Mouse (Mus musculus) CH12.LX (cell line): ENCODE data around the gene Ttc26. TPM values are rescaled to one million over a fixed set of nuclear protein-coding genes. Genes with fewer than 3 reads are reported as not detected.

Experiments
- DNase-seq: peaks from one replicate; pipeline ENCODE4 v3.0.0-alpha.2; 2013; ENCODE audit errors: extremely low read depth
- H3K27ac ChIP-seq: 2 replicates; pipeline ENCODE4 v1.5.1; 2012; ENCODE audit warnings: low read depth, mild to moderate bottlenecking, control low read depth, moderate library complexity; ENCODE audit not compliant: insufficient read depth
- H3K27me3 ChIP-seq: replicated peaks from 2 replicates; pipeline ENCODE3; 2012; ENCODE audit warnings: inconsistent platforms
- H3K36me3 ChIP-seq, 2 experiments: replicated peaks in 1 of 2; 2 replicates each; pipeline versions ENCODE3 to v1.6.1; 2012; ENCODE audit warnings: inconsistent platforms in 1 of 2, low read length in 1 of 2, mild to moderate bottlenecking in 1 of 2, mixed read lengths in 1 of 2, moderate library complexity in 1 of 2; ENCODE audit not compliant: control insufficient read depth in 1 of 2, insufficient read depth in 1 of 2
- H3K4me1 ChIP-seq, 2 experiments: 2 replicates each; pipeline ENCODE4 v1.6.1; 2012; ENCODE audit warnings: inconsistent platforms in 1 of 2, moderate library complexity in 1 of 2; ENCODE audit not compliant: insufficient read depth in 2 of 2, control insufficient read depth in 1 of 2
- H3K4me2 ChIP-seq: 2 replicates; pipeline ENCODE4 v1.6.1; 2012; ENCODE audit warnings: low read depth, mild to moderate bottlenecking, control low read depth; ENCODE audit not compliant: poor library complexity, insufficient read depth, severe bottlenecking
- H3K4me3 ChIP-seq, 3 experiments: fragments of 150-350 bp in 1 of 3; sonication (generic) in 1 of 3; replicated peaks in 1 of 3; 2 replicates each; pipeline versions ENCODE3 to v1.5.1; 2011 to 2012; ENCODE audit warnings: low read depth in 2 of 3, low read length in 2 of 3, mild to moderate bottlenecking in 2 of 3, moderate library complexity in 2 of 3, control low read depth in 1 of 3, improper control_type of control experiment in 1 of 3, inconsistent platforms in 1 of 3, mixed read lengths in 1 of 3; ENCODE audit not compliant: poor library complexity in 1 of 3
- H3K79me2 ChIP-seq: replicated peaks from 2 replicates; pipeline ENCODE4 v1.6.1; 2012; ENCODE audit warnings: mild to moderate bottlenecking, moderate library complexity; ENCODE audit not compliant: control insufficient read depth, poor library complexity, insufficient read depth, severe bottlenecking; ENCODE audit errors: extremely low read depth
- H3K9ac ChIP-seq: 2 replicates; pipeline ENCODE4 v1.6.1; 2012; ENCODE audit warnings: low read depth, mild to moderate bottlenecking, control low read depth, moderate library complexity; ENCODE audit not compliant: insufficient read depth
- H3K9me3 ChIP-seq: replicated peaks from 2 replicates; pipeline ENCODE3; 2012; ENCODE audit warnings: low read length, inconsistent platforms, mixed read lengths
- BHLHE40 ChIP-seq: IDR thresholded peaks from 2 replicates; pipeline ENCODE4 v1.6.1; 2011; ENCODE audit warnings: mild to moderate bottlenecking, low read depth, low read length, improper control_type of control experiment
- CHD1 ChIP-seq: IDR thresholded peaks from 2 replicates; pipeline ENCODE4 v1.6.1; 2012; ENCODE audit warnings: low read depth, low read length, improper control_type of control experiment, inconsistent platforms
- CTCF ChIP-seq, 2 experiments: IDR thresholded peaks in 1 of 2; conservative IDR thresholded peaks in 1 of 2; 2 replicates each; pipeline ENCODE4 v1.5.1; 2011 to 2012; ENCODE audit warnings: low read depth in 2 of 2, low read length in 2 of 2, improper control_type of control experiment in 1 of 2, inconsistent platforms in 1 of 2, mild to moderate bottlenecking in 1 of 2, moderate library complexity in 1 of 2
- ELF1 ChIP-seq: IDR thresholded peaks from 2 replicates; pipeline ENCODE4 v1.6.1; 2014; ENCODE audit warnings: low read depth, mild to moderate bottlenecking, inconsistent platforms, low read length, improper control_type of control experiment
- EP300 ChIP-seq: IDR thresholded peaks from 2 replicates; pipeline ENCODE4 v1.6.1; 2011; ENCODE audit warnings: low read length, improper control_type of control experiment
- ETS1 ChIP-seq: conservative IDR thresholded peaks from 2 replicates; pipeline ENCODE4 v1.6.1; 2012; ENCODE audit warnings: low read depth, mild to moderate bottlenecking, inconsistent platforms, low read length, improper control_type of control experiment, moderate library complexity
- GABPA ChIP-seq: IDR thresholded peaks from 2 replicates; pipeline ENCODE4 v1.6.1; 2012; ENCODE audit warnings: low read depth, low read length, improper control_type of control experiment, inconsistent platforms; ENCODE audit not compliant: insufficient replicate concordance
- JUND ChIP-seq: conservative IDR thresholded peaks from 2 replicates; pipeline ENCODE4 v1.6.1; 2011; ENCODE audit warnings: low read depth, low read length, improper control_type of control experiment
- KAT2A ChIP-seq: IDR thresholded peaks from 2 replicates; pipeline ENCODE4 v1.6.1; 2012; ENCODE audit warnings: low read length, improper control_type of control experiment, inconsistent platforms; ENCODE audit not compliant: insufficient replicate concordance
- MAFK ChIP-seq: IDR thresholded peaks from 2 replicates; pipeline ENCODE4 v1.6.1; 2011; ENCODE audit warnings: low read length, improper control_type of control experiment; ENCODE audit not compliant: insufficient replicate concordance
- MAZ ChIP-seq: IDR thresholded peaks from 2 replicates; pipeline ENCODE4 v1.6.1; 2012; ENCODE audit warnings: low read depth, mild to moderate bottlenecking, inconsistent platforms, low read length, improper control_type of control experiment, moderate library complexity
- MEF2A ChIP-seq: IDR thresholded peaks from 2 replicates; pipeline ENCODE4 v1.6.1; 2014; ENCODE audit warnings: low read depth, mild to moderate bottlenecking, inconsistent platforms, low read length, improper control_type of control experiment, borderline replicate concordance
- MXI1 ChIP-seq: IDR thresholded peaks from 2 replicates; pipeline ENCODE4 v1.6.1; 2011; ENCODE audit warnings: mild to moderate bottlenecking, low read depth, low read length, improper control_type of control experiment
- MYC ChIP-seq: IDR thresholded peaks from 2 replicates; pipeline ENCODE4 v1.6.1; 2011; ENCODE audit warnings: low read depth, mild to moderate bottlenecking, improper control_type of control experiment, low read length
- NELFE ChIP-seq: IDR thresholded peaks from 2 replicates; pipeline ENCODE4 v1.6.1; 2011; ENCODE audit warnings: low read depth, low read length, improper control_type of control experiment
- POLR2AphosphoS2 ChIP-seq: IDR thresholded peaks from 2 replicates; pipeline ENCODE4 v1.6.1; 2011; ENCODE audit warnings: low read depth, low read length, improper control_type of control experiment
- RCOR1 ChIP-seq: conservative IDR thresholded peaks from 2 replicates; pipeline ENCODE4 v1.6.1; 2012; ENCODE audit warnings: low read depth, mild to moderate bottlenecking, inconsistent platforms, low read length, improper control_type of control experiment
- TBP ChIP-seq: conservative IDR thresholded peaks from 2 replicates; pipeline ENCODE4 v1.6.1; 2011; ENCODE audit warnings: low read depth, low read length, improper control_type of control experiment
- TCF12 ChIP-seq: IDR thresholded peaks from 2 replicates; pipeline ENCODE4 v1.6.1; 2014; ENCODE audit warnings: low read depth, mild to moderate bottlenecking, inconsistent platforms, low read length, improper control_type of control experiment
- UBTF ChIP-seq: IDR thresholded peaks from 2 replicates; pipeline ENCODE4 v1.6.1; 2012; ENCODE audit warnings: low read depth, mild to moderate bottlenecking, inconsistent platforms, low read length, improper control_type of control experiment, moderate library complexity
- USF1 ChIP-seq: IDR thresholded peaks from 2 replicates; pipeline ENCODE4 v1.6.1; 2014; ENCODE audit warnings: low read depth, mild to moderate bottlenecking, inconsistent platforms, low read length, improper control_type of control experiment
- USF2 ChIP-seq: conservative IDR thresholded peaks from 2 replicates; pipeline ENCODE4 v1.6.1; 2011; ENCODE audit warnings: low read depth, low read length, improper control_type of control experiment
- ZC3H11A ChIP-seq: IDR thresholded peaks from 2 replicates; pipeline ENCODE4 v1.6.1; 2012; ENCODE audit warnings: low read depth, mild to moderate bottlenecking, inconsistent platforms, low read length, improper control_type of control experiment
- ZNF384 ChIP-seq: IDR thresholded peaks from 2 replicates; pipeline ENCODE4 v1.6.1; 2012; ENCODE audit warnings: low read depth, low read length, improper control_type of control experiment, inconsistent platforms
- dilution Hi-C: fragments of 300-500 bp; cut with MboI; formaldehyde crosslinking; loops from 2 replicates; pipeline ENCODE4 v1.14.3; 2020; ENCODE audit warnings: low sequenced_read_pairs; ENCODE audit not compliant: extremely low pct_unique_long_range_greater_than_20kb, extremely low pct_ligation_motif_present
- in situ Hi-C: fragments of 300-500 bp; cut with MboI; formaldehyde crosslinking; loops from 3 replicates; pipeline ENCODE4 v1.14.3; 2019; ENCODE audit warnings: low sequenced_read_pairs, low pct_ligation_motif_present, low pct_unique_long_range_greater_than_20kb, mixed read lengths
- polyA plus RNA-seq: library from polyadenylated mRNA; unstranded; fragments of >175 nt; gene quantifications from 2 replicates; pipeline ENCODE4 v1.2.1, GENCODE M21; 2012; ENCODE audit warnings: low read depth; ENCODE audit not compliant: insufficient read length
- total RNA-seq, 2 experiments: library from RNA; depleted of rRNA; stranded (reverse); fragments of 300-350 nt in 1 of 2; fragments of >200 nt in 1 of 2; gene quantifications; 2 replicates each; pipeline ENCODE4 v1.2.3; 2012 to 2014

Gene Ttc26
- total and polyA plus RNA-seq, 3 experiments, result 1.7 to 2.3 (median 1.8) TPM

DNA sequence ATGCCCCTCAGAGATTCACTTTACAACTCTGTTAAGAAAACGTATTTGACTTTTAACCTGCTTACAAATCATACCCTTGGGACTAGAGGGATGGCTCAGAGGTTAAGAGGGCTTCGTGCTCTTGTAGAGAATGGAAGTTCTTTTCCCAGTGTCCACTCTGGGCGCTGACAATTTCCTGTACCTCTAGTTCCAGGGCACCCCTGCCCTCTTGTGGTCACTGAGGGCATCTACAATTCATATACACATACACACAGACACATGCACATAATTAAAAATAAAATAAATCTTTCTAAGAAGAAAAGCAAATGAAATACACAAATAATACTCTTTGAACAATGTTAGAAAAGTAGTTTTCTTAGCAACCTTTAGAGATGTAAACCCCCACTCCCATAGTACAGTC is 11.3 kb upstream of the Ttc26 start:
- no peaks in the 10 kb centered on the region for H3K36me3 ChIP-seq
- no peak overlapping the region for H3K4me2 ChIP-seq
- dilution Hi-C loops, result no loop called here
- TF ChIP-seq MXI1 (no peak), CTCF (conservative IDR thresholded peaks at IDR 0.05 in 1 of 2, IDR thresholded peaks at IDR 0.05 in 1 of 2; ENCODE audit: low read depth in 2 of 2, low read length in 2 of 2) (peak; percentile 6 to 36; a peak in 3 of 4 replicates)
- no peak overlapping the region for H3K9ac ChIP-seq
- in situ Hi-C loops, result no loop called here
- DNase-seq, result no peak
- no peak overlapping the region for H3K27ac ChIP-seq
- H3K4me3 ChIP-seq, result no peak overlapping the region
- peaks cover 6% of the 10 kb centered on the region for H3K27me3 ChIP-seq
- no peaks in the 10 kb centered on the region for H3K79me2 ChIP-seq
- peaks cover 22% of the 10 kb centered on the region for H3K9me3 ChIP-seq
- H3K4me1 ChIP-seq, result no peaks in the 10 kb centered on the region

DNA sequence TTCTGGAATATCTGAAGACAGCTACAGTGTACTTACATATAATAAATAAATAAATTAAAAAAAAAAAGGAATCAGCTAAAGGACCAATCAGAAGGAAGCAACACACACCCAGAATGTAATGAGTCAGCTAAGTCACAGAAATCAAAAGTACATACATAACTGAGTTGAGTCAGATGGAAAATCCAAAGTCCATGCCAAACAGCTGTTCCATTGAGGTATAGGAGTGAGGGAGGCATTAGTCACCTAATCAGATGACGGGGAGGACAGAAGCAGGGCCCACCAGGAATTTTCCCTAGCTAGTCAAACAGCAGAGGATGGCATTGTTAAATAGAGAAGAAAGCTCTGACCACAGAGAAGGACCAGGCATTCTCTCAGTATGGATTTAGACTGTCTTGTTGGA is 7.0 kb upstream of the Ttc26 start:
- Histone ChIP-seq H3K4me2 (no peak overlapping the region), H3K27ac (no peak overlapping the region), H3K27me3 (peaks cover 6% of the 10 kb centered on the region), H3K9ac (no peak overlapping the region), H3K4me1 (no peaks in the 10 kb centered on the region), H3K9me3 (peaks cover 15% of the 10 kb centered on the region), H3K4me3 (no peak overlapping the region), H3K36me3 (no peaks in the 10 kb centered on the region), H3K79me2 (no peaks in the 10 kb centered on the region)
- dilution Hi-C loops, result no loop called here
- DNase-seq, result no peak
- in situ Hi-C loops, result no loop called here
- TF ChIP-seq USF2 (no peak), TCF12 (no peak), POLR2AphosphoS2 (no peak), ELF1 (no peak), MAFK (no peak), EP300 (no peak), JUND (no peak), CTCF (conservative IDR thresholded peaks at IDR 0.05 in 1 of 2, IDR thresholded peaks at IDR 0.05 in 1 of 2; ENCODE audit: low read depth in 2 of 2, low read length in 2 of 2) (no peak), MEF2A (no peak), CHD1 (no peak), UBTF (no peak), ZNF384 (no peak)

DNA sequence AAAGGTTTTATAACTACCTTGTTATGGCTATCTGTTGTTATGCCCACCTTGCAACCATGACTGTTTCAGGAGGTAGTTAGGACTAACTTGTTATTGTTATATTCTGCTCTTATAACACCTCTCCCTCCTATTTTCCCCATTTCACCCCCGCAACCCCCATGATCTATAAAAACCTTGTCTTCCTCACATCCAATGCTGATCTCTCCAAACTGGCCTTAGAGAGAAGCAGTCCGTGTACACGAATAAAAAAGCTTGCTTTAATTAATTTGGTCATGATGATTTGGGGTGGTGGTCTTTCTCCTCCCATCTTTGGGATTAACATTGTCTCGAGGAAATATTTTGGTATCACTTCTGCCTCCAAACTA is 523 bp upstream of the Ttc26 start:
- DNase-seq, result no peak
- H3K79me2 ChIP-seq, result no peaks in the 10 kb centered on the region
- peak overlapping the region; percentile 65 to 82 (median 68) for H3K4me3 ChIP-seq
- in situ Hi-C loops, result no loop called here
- dilution Hi-C loops, result no loop called here
- peak overlapping the region; percentile 99 for H3K9ac ChIP-seq
- no peak overlapping the region for H3K27ac ChIP-seq
- peaks cover 0 to 13% of the 10 kb centered on the region in 2 experiments; a peak in 2 of 4 replicates for H3K4me1 ChIP-seq
- no peaks in the 10 kb centered on the region for H3K27me3 ChIP-seq
- H3K36me3 ChIP-seq, result no peaks in the 10 kb centered on the region
- no peaks in the 10 kb centered on the region for H3K9me3 ChIP-seq
- TF ChIP-seq KAT2A (no peak), TCF12 (no peak), POLR2AphosphoS2 (no peak), ZC3H11A (no peak), USF1 (no peak), UBTF (no peak), ETS1 (no peak), TBP (no peak), MEF2A (no peak), BHLHE40 (no peak), GABPA (no peak), MAFK (no peak), MAZ (no peak), RCOR1 (no peak), MYC (no peak), NELFE (no peak)
- peak overlapping the region; percentile 99 for H3K4me2 ChIP-seq
